Mouse (Mus musculus): ENCODE results near the gene Colq.

Colq gene

DNA sequence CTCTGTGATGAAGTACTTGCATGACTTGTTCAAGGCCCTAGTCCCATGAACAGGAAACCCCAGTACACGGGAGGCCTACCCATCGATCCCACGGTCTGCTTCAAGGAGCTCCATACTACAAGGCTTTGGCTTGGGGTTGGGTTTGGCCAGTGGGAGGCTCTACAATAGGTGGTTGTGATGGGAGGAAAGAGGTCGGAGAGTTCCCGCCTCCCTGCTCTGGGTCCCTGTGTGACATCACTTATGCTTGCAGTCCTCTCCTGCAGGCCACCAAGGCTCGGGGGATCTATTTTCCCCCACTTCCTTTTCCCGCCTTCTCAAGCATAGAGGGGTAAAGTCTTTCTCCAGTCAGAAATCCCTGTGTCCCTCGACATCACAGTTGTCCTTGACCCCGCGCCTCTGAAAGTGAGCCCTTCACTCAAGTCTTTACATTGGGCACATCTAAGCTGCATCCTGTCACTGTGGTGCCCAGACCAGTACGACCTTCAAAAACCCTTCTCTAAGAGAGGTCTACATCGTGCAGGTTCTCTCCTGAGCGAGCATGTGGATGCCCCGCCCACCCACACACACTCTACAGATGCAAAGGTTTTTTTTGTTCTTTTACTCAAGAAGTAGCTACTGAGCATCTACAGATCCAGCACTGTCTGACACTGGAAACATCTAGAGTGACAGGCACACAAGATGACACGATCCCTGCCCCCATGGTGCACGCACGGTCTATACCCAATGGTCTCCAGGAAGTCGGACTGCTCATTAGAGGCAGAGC, 16.1 kb downstream of the Colq start:
- no peak for DNase-seq

DNA sequence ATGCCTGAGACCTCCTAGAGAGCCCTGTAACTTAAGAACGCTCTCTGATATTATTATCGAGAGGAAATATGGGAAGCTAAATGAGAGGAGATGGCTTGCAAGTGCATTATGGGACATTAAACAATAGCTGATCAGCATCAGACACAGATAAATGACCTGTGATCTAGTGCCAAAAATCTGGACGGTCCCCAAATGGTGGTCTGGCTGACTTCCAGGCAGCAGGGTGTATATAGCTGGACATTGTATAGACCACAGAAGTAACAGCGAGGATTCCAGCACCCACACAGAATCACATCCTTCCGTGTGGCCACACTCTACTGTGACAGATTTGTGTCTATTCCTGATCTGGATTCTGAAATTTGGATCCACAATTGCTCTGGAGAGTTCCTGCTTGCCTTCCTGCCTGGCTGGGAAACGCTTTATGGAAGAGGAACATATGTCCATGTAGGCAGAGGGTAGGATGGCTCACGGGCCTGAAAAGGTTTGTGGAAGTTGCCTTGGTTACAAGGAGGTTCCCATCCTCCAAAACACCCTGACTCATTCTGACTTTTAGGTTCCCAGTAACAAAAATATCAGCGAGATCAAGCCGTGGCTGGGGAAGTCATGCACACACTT, 18.5 kb downstream of the Colq start:
- no peak for DNase-seq

DNA sequence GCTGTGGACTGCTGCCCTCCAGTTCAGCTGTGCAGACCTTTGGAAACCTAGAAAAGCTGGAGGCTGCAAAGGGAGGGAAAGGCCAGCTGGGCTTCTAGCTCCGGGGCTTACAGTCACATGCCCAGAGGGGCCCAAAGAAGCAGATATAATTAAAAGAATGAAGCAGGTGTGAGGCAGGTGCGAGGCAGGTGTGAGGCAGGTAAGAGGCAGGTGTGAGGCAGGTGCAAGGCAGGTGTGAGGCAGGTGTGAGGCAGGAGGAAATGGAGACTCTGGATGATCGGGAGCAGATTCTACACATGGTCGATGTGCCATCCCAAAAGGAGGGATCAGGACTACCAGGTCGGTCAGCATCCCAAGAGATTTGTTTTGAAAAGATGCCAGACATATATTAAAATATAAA, 19.7 kb downstream of the Colq start:
- no peak for DNase-seq

DNA sequence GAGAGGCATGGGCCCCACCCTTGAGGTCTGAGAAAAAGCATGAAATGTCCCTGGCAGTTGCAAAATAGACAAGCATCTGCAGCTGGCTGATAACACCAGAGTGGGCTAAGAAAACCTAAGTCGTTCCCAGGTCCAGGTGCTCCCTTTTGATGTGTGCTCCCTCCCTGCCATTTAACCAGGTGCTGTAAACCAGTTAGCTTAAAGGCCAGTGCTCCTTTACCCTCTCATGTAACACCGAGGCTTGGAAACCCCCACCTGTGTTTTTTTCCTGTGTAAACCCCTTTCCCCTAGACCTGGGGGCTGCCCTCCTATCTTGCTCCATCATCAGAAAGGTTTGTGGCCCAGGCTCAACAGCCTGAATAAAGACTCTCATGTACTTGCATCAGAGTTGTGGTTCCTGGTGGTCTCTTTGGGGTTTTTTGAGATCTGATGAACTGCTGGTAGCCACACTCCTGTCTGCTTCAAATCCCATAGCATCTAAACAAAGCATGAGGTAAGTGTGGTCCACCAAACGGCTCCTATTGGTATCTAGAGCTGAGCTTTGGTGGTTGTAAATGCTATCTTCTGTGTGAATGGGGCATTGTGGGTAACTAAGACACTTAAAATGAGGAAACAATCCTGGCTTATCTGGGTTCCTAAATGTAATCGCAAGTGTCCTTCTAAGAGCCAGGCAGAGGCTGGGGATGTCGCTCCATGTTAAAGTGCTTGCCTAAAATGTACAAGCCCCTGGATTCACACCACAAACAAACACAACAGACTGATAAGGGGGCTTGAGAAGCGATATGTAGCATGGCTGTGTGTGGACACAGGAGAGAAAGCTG, 20.8 kb downstream of the Colq start:
- no peak for DNase-seq

DNA sequence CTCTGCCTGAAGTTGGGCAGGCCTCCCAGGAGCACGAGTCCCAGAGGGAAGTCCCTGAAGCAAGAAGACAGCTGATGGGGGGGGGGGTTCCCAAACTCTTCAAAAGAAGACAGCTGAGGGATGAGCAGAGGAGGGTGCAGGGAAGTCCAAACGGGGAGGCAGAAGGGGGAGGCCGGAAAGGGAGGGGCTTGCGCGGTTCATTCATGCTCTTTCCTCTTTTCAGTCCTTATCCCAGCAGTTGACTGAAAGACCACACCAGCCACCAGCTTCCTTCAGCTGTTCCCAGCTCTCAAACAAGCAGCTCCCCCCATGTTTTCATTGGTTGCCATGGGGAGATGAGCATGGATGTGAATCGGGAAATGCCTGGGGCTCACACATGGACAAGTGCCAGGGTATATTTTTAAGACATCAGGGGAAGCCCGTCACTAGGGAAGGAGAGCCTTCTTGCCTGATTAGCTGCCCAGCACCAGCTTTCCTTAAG, 22.0 kb downstream of the Colq start:
- peak; percentile 28 to 31 for DNase-seq

DNA sequence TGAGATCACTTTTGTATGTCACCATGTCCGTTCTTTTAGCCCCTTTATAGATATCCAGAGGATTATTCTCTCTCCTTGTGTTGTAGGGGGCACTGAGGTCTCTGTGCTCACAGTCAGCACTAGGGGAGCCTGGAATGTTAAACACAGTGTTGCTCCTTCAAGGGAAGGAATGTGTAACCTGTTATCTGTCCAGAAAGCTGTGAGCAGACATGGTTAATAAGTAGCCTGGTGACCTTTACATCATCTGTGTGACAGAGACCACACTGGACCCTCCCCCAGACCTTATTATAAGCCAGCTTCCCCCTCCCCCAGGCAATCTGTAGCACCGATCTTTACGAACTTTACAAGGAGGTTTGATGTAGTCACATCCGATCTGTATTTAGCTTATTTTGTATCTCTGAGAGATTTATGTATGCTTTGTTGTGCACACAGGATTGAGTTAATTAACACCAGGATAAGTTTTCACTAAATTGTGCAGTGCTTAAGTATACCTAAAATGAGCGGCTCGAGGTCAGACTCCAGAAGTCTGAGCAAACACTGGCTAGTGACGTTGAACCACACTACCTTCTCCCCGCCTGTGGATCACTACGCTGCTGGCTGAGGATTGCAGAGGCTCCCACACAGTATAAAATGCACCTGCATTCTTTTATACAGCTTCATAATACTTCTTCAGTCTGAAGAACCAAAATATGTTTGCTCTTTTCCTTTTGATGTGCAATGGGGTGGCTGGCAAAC, 25.5 kb downstream of the Colq start:
- DNase-seq = no peak

DNA sequence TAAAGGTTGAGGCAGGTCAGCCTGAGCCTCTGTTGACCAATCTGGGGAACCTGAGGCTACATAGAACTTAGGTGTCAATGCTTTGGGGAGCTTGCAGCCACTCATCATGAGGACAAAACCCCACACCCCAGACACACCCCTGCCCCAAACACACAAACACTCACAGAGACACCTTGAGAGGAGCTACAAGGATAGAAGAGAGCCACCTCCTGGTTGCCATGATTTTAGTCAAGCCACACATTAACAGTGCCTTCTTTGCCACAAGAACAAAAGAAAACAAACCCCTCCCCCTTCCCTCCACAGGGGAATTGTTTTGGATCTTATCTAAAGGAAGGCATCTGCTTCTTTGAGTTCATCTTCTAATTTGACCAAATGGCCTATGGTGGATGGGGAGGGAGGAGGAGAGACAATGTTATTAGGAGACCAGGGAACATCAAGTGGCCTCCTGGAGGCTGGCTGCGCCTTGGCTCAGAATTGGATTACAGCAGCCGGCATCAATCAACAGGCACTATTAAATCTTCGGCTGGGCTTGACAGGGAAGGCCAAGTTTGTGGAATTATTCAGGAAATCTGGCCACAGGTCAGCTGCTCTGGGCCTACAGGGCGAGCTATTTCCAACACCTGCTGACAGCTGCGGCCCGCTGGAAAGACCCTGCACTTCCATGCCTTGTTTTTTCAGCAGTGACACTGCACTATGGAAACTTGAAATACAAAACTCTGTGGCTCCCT, 26.5 kb downstream of the Colq start:
- DNase-seq = no peak

DNA sequence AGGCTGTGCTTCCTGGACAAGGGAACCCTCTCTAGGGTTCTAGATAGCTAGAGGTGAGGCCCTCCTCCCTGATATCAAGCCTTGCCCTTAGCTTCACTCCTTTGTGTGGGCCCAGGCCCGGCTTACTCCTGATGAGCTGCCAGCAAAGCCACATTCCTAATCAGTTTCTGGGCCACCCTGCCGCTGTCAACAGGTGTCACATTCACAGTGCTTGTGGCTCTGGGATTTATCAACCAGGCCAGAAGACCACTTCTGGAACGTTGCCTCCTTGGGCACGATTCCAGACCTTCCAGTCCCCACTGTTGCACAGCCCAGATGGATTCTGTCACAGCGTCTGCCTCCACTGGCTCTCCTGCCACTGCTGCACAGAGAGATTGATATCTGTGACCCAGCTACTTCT, 30.3 kb downstream of the Colq start:
- DNase-seq = no peak

DNA sequence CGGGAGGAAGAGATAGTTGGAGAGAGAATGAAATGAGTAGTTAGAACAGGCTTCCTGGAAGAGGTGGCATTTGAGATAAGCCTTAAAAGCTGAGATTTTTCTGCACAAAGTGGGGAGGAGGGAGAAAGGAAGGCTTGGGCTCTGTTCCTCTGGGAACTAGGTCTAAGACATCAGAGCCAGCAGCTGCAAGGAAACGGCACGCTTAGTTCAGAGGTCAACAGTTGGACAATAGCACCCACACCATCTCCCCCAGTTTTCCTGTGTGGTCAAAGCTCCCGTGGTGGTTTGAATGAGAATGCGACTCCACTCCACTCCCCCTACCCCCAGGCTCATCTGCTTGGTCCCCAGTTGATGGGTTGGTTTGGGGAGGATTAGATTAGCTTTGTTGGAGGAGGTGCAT, 31.9 kb downstream of the Colq start:
- no peak for DNase-seq

DNA sequence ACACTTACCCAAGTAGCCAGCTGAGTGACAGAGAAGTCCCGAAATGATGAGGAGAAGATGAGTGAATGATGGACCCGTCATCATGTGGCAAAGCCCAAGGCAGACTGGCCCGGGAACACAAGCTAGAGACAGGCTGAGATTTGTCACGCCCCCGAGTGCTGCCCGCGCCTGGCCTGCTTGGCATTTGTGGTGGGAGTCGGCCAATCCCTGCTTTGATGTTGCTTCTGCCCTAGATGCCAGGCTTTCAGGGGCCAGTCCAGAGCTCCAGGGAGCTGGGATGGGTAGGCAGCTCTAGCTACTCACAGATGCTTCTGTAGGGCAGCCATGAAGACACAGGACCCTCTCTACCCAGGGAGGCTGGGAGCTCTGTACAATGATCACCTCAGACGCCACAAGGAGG, 33.4 kb downstream of the Colq start:
- DNase-seq = no peak

DNA sequence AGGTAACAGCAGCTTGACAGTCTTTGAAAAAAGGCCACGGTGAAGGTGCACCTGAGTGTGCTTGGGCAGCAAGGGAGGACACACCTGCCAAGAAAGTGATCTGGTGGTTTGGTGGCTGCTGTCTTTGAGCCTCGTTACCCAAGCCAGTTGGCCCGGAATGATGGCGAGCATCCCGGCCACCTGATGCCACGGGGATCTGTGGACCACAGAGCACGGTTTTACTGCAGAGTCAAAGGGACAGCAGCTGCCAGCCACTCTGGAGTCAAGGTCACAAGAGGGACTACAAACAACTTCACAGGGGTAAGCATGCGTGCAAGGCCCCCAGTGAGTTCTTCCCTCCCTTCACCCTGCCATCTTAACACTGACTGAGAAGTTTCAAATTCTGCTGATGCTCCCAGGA, 33.9 kb downstream of the Colq start:
- DNase-seq = no peak

DNA sequence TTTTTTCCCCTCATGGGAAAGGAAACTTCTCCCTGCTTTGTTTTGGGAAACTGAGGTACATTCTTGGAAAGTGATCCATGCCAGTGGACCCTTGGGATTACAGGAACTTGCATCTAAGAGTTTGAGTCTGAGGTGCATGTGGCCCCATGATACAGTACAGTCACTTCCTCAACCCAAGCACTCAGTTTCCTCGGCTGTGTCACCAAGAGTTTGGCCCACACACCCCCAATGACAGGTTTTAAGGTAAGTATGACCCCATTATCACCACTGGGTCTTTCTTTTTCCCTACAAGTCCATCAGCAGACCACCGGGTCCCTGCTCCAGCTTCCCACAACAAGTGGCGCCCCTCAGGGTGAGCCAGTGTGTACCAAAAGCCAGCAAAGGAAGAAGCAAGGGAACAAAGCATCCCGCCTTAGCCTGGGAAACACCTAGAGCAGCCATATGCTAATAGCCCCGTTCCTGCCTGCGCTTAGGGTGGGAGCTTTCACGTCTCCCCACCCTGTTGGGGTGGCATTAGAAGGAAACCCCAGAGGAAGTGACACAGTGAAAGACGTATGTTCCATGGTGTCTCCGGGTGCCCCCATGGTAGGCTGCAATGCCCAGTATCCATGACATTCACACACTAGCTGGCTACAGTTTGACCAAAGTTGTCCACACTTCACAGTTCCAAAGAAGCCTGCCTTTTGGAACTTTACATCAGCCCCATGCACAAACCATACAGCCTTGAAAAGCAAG, 34.5 kb downstream of the Colq start:
- no peak for DNase-seq

DNA sequence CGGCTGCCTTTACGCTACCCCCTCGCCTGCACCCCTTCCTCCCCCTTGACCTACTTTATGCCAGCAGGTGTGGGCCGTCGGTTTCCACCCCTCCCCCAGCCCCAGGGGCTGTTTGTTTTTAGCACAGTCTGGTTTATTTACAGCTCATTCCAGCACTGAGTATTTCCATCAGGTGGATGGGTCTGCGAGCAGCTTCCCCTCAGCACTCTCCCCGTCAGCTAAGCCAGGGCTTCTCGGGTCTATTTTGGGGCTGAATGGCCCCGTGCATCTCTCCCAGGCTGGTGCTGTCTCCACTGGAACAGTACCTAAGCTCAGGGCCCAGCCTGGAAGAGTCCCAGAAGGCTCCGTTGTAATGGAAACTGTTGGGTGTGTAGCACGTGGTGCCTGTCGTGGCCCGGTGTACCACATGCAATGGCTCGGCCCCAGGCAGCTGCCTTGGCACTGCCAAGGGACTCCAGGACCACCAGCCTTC, 35.1 kb downstream of the Colq start:
- peak in 1 of 2 experiments; percentile 26 for DNase-seq

DNA sequence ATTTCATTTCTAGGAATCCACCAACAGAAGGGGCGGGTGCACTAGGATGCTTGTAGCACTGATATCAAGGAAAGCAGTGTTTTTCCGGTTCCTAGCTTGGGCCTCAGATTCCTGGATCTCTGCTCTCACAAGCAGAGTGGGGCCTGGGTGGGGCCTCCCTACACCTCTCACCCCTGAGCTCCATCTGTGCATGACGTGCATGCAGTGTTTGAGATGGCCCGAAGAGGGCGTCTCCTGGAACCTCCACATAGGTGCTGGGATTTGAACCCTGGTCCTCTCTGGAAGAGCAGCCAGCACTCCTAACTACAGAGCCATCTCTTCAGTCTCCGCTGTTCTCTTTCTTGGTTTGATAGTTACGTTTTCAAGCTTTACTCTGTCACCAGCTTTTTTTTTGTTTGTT, 36.1 kb downstream of the Colq start:
- DNase-seq = no peak

DNA sequence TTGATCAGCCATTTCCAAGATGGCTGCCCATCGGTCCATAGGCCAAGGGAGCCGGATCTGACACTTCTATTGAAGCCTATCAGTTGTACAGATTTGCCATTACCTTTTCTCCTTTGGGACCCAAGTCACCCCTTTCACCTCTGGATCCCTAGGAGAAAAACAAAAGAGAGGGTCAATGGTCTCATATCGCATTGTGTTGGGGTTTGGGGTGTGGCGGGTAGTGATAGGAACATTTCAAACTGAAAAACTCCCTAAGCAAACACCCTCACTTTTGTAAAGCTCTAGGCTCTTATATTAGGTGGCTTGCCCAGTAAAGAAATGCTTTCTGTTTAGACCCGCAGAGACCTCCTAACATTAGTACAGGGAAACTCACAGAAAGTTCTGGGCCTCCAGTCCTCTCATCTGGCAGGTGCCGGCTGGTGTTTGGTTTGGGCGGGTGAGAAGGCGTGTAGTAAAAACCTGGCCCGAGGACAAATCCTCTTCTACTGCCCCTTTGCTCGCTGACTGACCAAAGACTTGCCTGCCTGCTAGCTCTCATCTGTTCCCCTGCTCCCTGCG, 47.2 kb downstream of the Colq start:
- DNase-seq = no peak

DNA sequence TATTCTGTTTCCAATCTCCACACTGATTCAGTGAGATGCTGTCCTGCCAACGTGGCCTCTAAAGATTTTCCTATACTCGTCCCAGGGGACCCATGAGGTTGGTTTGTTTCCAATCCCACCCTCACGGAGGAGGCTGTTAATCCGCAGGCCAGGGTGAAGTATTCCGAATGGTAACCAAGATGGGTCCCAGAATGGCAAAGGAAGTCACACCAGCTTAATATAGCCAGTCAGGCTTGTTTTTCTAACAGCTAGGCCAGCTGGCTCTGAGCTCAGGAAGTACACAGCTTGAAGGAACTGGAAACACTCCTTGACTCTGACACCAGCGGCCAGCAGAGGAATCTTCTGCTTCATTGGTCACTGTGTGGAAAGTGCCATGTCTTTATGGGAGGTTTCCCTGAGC, 53.8 kb downstream of the Colq start:
- peak; percentile 23 to 37 for DNase-seq

DNA sequence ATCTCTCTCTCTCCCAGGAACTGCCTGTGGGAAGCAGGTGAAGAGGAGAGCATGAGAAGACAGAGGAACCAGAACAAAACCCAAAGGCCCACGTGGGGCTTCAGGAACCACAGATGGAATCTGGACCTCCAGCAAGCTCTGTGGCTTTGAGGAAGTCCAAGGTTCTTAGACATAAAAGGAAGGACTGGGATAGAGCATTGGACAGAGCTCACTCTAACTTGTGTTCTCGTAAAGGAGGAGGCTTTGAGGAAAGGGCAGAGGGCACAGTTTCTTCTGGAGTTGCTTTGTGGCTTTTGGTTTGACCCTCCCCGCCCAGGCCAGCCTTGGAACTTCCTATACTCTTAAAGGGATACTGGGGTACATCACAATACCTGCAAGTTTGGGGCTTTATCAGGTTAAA, 58.5 kb downstream of the Colq start:
- DNase-seq = no peak

DNA sequence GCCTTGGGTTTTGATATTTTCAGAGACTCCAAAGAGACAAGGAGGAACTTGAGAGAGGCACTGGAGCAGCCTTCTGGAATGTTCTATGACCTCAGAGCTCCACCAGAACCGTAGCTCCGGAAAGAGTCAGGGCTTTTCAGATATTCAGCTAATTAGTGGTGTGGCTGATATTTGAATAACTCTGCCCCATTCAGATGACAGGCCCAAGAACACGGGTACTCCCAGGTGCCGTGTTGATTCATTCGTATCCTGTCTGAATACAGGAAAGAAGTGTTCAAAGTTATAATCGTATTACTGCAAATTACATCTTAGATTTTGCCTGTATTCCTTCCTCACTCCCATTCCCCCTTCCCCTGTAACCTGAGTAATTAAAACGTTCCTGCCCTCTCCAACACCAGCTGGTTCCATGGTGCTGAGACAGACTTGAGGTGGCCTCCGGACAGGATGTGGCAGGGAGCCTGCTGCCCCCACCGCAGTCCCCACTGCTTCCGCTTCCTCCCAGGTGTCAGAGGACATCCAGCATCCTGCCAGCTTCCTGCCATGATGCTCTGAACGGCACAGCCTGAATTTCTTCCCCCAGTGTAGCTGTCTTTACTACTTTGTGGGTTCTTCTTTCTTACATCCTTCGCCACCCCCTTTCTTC, 59.5 kb downstream of the Colq start:
- peak; percentile 78 to 81 for DNase-seq

DNA sequence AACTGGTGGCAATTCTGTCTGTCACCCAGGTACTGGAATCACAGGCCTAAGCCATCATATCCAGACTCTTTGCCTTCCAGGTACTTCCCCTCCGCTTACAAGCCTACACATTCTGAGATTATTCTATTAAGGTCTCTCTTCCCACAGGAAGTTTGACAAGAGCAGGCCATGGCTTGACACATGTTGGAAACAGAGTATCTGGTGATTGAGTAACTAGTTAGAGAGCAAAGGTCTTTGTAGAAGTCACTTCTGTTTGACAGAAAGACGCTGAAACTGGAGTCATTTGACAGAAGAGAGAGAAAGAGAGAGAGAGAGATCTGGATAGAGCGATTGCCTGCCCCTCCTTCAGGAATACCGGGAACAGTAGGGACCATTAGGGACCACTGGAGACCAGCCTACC, 60.3 kb downstream of the Colq start:
- no peak for DNase-seq

DNA sequence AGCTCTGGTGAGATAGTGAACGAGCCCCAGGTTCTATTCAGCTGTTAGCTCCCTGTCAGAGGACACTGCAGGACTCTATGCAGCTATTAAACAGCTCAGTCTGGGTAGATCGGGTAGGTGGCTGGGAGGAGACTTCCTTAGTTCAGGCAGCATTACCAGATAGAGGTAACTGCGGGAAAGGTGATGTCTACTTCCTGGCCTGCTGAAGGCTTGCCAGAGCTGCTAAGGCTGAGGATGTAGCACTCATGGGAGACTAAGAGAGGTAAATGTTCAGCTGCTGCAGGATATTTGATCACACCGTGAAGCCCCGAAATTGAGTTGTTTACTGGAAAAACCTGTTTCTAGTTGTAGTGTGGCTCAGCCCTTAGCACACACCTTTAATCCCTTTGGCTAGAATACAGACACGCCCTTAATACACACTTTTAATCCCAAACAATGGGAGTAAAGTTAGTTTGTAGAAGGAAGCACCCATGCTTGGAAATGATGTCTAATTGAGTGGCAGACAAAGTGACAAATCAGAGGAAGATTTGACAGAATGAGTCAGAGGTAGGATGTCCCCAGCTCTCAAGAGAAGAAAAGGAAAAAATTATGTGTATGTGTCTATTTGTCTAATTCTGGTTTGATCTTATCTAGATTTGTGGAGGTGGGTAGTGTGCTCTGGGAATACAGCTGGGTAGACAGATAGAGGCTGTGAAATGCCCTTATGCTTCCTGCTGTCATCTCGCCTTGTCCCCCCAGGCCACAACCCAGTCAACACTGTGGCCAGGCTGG, 65.9 kb downstream of the Colq start:
- no peak for DNase-seq

Measured in B cell, adult 2 months (primary cell).